Mouse (Mus musculus): ENCODE results near the gene Mbnl1.

GRCm38 (mm10) chr3:60472011-60472680, 484 bp upstream of the Mbnl1 start:
- no peak for TF ChIP-seq CTCF (IDR thresholded peaks at IDR 0.05; ENCODE audit: borderline replicate concordance, insufficient read depth, low read length)
- no peak for TF ChIP-seq POLR2A (IDR thresholded peaks at IDR 0.05; ENCODE audit: low read depth, low read length)

All from embryonic fibroblast, embryonic 13.5 days (primary cell).